Mouse (Mus musculus): ENCODE results near the gene Kiz. TPM values are rescaled to one million over a fixed set of nuclear protein-coding genes. Genes with fewer than 3 reads are reported as not detected.

Kiz gene
- polyA plus RNA-seq, 1 experiment from 2014 or later = 22.3 TPM

DNA sequence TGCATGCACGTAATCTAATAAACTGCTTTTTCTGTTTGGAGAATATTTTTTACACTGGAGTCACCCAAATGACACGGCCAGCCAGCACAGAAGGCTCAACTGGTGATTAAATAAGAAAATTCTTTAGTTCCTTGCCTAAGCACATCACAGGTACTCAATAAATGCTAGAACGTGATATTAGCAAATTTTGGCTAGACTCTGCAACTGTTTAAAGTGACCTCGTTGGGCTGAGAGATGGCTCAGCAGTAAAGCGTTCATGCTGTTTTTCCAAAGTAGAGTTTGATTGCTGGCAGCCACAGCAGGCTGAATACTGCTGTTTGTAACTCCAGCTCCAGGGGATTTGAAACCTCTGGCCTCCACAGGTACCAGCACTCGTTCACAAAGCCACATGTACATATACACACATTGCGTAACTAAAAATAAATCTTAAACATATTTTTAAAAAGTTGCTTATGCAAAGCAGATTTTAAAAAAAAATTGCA, 156.5 kb downstream of the Kiz start:
- Histone ChIP-seq H3K4me3 (ENCODE audit: low read depth, low read length) (peak overlapping the region; percentile 80), H3K9me3 (ENCODE audit: control insufficient read depth, low read length) (no peaks in the 10 kb centered on the region), H3K4me1 (replicated peaks; ENCODE audit: control insufficient read depth, insufficient read depth, low read length) (peaks cover 16% of the 10 kb centered on the region), H3K36me3 (ENCODE audit: control insufficient read depth, insufficient read depth, low read length) (peaks cover 2% of the 10 kb centered on the region; the same call in 1 of the 2 replicates), H3K27ac (ENCODE audit: low read depth, low read length) (peak overlapping the region; percentile 87), H3K4me2 (peak overlapping the region; percentile 93), H3K27me3 (replicated peaks; ENCODE audit: control insufficient read depth, insufficient read depth, low read length) (no peaks in the 10 kb centered on the region), H3K9ac (ENCODE audit: low read depth, low read length) (peak overlapping the region; percentile 74)
- 46% methylated on average over 7 of the region's 7 CpGs for WGBS
- DNase-seq (ENCODE audit: low spot score) = no peak
- peak; percentile 1; the same call in 1 of the 2 replicates for ATAC-seq (replicated peaks; ENCODE audit: low FRiP score)

- H3K27me3 ChIP-seq (replicated peaks; ENCODE audit: control insufficient read depth, insufficient read depth, low read length) = no peaks in the 10 kb centered on the region
- peak within 1 kb of the TSS; percentile 74 for H3K9ac ChIP-seq (ENCODE audit: low read depth, low read length)
- H3K4me3 ChIP-seq (ENCODE audit: low read depth, low read length) = peak within 1 kb of the TSS; percentile 80
- peaks cover 2% of the 10 kb centered on the region; the same call in 1 of the 2 replicates for H3K36me3 ChIP-seq (ENCODE audit: control insufficient read depth, insufficient read depth, low read length)
- ATAC-seq (replicated peaks; ENCODE audit: low FRiP score) = peak; percentile 92
- WGBS = under 1% methylated on average over 37 of the region's 37 CpGs
- no peaks in the 10 kb centered on the region for H3K9me3 ChIP-seq (ENCODE audit: control insufficient read depth, low read length)
- peaks cover 16% of the 10 kb centered on the region for H3K4me1 ChIP-seq (replicated peaks; ENCODE audit: control insufficient read depth, insufficient read depth, low read length)
- DNase-seq (ENCODE audit: low spot score) = peak; percentile 97
- peak within 1 kb of the TSS; percentile 93 for H3K4me2 ChIP-seq
- H3K27ac ChIP-seq (ENCODE audit: low read depth, low read length) = peak within 1 kb of the TSS; percentile 87
Observed at GRCm38 (mm10) chr2:147012623-147013184, 157.0 kb downstream of the Kiz start, which contains the start of gene Xrn2. Xrn2 (plus strand) TSS chr2:147012996.

DNA sequence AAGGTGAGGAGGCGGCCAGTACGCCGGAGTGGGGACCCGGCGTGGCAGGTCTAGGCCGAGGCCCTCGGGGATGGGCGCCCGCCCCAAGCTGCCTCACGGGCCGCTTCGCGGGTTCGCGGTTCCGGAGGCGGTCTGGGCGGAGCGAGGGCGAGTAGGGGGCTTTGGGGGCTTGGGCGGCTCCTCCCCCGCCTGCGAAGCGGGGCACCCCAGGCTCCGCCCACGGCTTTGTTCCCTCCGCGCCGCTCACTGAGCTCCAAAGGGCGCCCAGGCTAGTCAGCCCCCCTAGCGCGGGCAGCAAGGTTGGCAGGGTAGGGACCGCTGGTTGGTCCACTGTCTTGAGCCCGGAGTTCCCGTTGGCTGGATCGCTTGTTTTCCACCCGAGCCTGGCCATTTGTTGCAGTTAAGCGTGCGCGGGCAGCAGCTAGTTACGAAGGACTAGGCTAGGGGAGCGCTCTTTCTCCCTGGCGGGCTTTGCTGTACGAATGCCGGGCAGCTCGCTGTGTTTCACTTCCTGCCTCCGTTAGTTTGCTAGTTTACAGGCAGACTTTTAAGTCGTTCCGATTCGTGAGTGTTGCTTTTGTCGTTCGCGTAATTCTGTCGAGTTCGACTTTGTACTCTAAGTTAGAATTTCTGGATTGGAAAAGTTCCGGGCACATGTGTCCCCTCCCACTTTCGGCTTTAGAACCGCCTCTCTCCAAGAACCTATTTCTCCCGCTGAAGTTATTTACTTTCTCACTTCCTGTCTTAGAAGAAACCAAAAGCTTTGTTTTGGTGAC, 157.7 kb downstream of the Kiz start:
- Histone ChIP-seq H3K9me3 (ENCODE audit: control insufficient read depth, low read length) (no peaks in the 10 kb centered on the region), H3K9ac (ENCODE audit: low read depth, low read length) (peak overlapping the region; percentile 74), H3K27me3 (replicated peaks; ENCODE audit: control insufficient read depth, insufficient read depth, low read length) (no peaks in the 10 kb centered on the region), H3K4me3 (ENCODE audit: low read depth, low read length) (peak overlapping the region; percentile 80), H3K27ac (ENCODE audit: low read depth, low read length) (peak overlapping the region; percentile 87), H3K4me1 (replicated peaks; ENCODE audit: control insufficient read depth, insufficient read depth, low read length) (peaks cover 16% of the 10 kb centered on the region), H3K4me2 (peak overlapping the region; percentile 93), H3K36me3 (ENCODE audit: control insufficient read depth, insufficient read depth, low read length) (peaks cover 2% of the 10 kb centered on the region; the same call in 1 of the 2 replicates)
- under 1% methylated on average over 56 of the region's 59 CpGs for WGBS
- ATAC-seq (replicated peaks; ENCODE audit: low FRiP score) (peak; percentile 82), DNase-seq (ENCODE audit: low spot score) (peak; percentile 87)

DNA sequence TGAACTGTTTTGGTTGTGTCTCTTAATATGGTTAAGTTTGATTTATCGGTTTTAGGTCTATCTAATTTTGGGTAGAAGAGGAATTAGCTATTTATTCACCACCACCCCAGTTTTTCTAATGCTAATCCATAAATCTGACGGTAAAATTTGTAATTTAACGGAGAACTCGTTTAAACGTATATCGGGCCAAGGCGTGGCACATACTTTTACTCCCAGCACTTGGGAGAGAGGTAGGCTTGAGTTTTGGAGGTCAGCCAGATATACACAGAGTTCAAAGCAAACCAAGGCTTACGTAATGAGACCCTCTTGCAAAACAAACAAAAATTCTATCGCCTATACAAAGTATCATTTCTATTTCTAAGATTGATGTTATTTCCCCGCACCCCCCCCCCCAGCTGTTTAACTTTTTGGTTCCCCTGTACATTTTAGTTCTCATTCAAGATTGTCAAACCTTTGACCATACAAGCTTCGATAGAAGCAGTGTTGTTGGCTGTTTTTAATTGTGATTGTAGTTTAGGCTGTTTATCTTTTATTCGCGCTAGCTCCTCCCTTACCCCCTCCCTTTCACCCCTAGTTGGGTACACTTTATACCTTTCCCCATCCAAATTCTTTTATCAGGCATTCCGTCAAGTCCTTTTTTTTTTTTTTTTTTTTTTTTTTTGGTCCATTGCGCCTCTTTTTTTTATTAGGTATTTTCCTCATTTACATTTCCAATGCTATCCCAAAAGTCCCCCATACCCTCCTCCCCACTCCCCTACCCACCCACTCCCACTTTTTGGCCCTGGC, 158.6 kb downstream of the Kiz start:
- peak overlapping the region; percentile 74 for H3K9ac ChIP-seq (ENCODE audit: low read depth, low read length)
- H3K4me2 ChIP-seq = peak overlapping the region; percentile 93
- H3K27me3 ChIP-seq (replicated peaks; ENCODE audit: control insufficient read depth, insufficient read depth, low read length) = no peaks in the 10 kb centered on the region
- peaks cover 16% of the 10 kb centered on the region for H3K4me1 ChIP-seq (replicated peaks; ENCODE audit: control insufficient read depth, insufficient read depth, low read length)
- H3K27ac ChIP-seq (ENCODE audit: low read depth, low read length) = peak overlapping the region; percentile 87; the same call in 1 of the 2 replicates
- peak overlapping the region; percentile 80 for H3K4me3 ChIP-seq (ENCODE audit: low read depth, low read length)
- WGBS = 25% methylated on average over 15 of the region's 15 CpGs
- H3K36me3 ChIP-seq (ENCODE audit: control insufficient read depth, insufficient read depth, low read length) = peaks cover 2% of the 10 kb centered on the region; the same call in 1 of the 2 replicates
- ATAC-seq (replicated peaks; ENCODE audit: low FRiP score) (no peak), DNase-seq (ENCODE audit: low spot score) (no peak)
- H3K9me3 ChIP-seq (ENCODE audit: control insufficient read depth, low read length) = no peaks in the 10 kb centered on the region

Other genes with a start within 250 kb of the Kiz start
- gene Xrn2, start 157.1 kb downstream of the Kiz start, polyA plus RNA-seq (2014; fragmentation: Nextera tagmentation; extraction: Ambion mirVana) = 88.0 and 96.4 TPM in 2 replicates
- not detected in 2 replicates for gene Nkx2-4, start 229.6 kb downstream of the Kiz start, polyA plus RNA-seq (2014; fragmentation: Nextera tagmentation; extraction: Ambion mirVana)

Data from liver, embryonic 11.5 days (tissue).